Mouse (Mus musculus) ES-Bruce4 (cell line): ENCODE data around the gene Obox6.

ENCODE experiments used
- CTCF ChIP-seq: IDR thresholded peaks from one replicate; pipeline ENCODE4 v1.8.1; 2011; ENCODE audit warnings: low read depth, low read length
- EP300 ChIP-seq: IDR thresholded peaks from 2 replicates; pipeline ENCODE4 v1.6.1; 2011; ENCODE audit warnings: low read depth, low read length; ENCODE audit not compliant: insufficient read depth

DNA sequence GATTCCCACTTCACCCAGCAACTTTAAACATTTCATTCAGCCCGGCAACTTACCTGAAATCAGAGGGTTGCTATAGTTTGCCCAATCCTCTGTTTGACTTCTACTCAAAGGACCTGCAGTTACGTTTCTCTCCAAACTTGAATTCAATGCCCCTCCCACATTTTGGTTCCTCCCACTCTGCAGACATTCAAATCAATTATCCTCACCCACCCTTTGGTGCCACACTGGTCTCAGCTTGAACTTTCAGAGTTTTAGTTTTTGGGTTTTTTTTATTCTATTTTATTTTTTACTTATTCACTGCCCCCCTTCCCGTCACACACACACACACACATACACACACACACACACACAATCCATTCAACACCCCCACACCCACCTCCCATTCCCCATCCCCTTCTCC lies at the start of gene Obox6:
- no peak for TF ChIP-seq CTCF
- TF ChIP-seq EP300 = no peak
